14 mouse cellular contexts compared by ENCODE assay signal in the genomic region with DNA sequence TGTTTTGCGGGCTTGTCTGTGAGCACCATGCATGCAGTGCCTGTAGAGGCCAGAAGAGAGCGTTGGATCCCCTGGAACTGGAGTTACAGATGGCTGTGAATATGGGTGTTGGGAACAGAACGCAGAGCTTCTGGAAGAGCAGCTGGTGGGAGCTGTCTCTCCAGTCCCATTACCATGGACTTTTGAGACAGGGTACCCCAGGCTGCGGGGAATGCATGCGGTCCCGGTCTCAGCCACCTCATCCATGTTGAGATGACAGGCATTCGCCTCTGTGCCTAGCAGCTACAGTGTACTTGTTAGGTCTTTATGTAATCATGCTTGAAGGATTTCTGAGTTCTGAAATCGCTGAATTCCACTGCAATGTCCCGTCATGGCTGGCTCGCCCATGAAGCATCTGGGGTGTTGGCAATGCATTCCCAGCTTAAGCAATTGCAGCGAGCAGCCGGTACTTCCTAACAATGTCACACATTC. TPM values are rescaled to one million over a fixed set of nuclear protein-coding genes. Genes with fewer than 3 reads are reported as not detected.
A peak's percentile ranks its signal among the peaks of the same experiment; 100 is the strongest.
DNase-seq lines count a peak whose midpoint lies in the region; ATAC-seq and TF ChIP-seq lines count a peak whose summit lies in the region.
"Had no signal": no experiment of that assay in that cellular context is flagged by ENCODE, and none has a peak within 500 bp of the region (broad histone marks: within the 10 kb centered on the region; RNA-seq: fewer than 3 reads in every experiment).

No protein-coding gene starts in this region.

- intact Hi-C loops in left cerebral cortex, postnatal 14 days (cut with DNase I): no loop called here

- H3K4me2 ChIP-seq in lung, embryonic 14.5 days: no peak overlapping the region
- no peak overlapping the region for H3K4me2 ChIP-seq in forebrain, embryonic 16.5 days (ENCODE audit: low read length)
- H3K4me2 ChIP-seq: embryonic facial prominence, embryonic 12.5 days; stomach, embryonic 15.5 days had no signal

- no peak overlapping the region for H3K27ac ChIP-seq in lung, embryonic 14.5 days (ENCODE audit: low read depth)
- H3K27ac ChIP-seq in forebrain, embryonic 16.5 days (ENCODE audit: low read length): peak overlapping the region; percentile 78
- no peak overlapping the region for H3K27ac ChIP-seq in cerebellum, adult 2 months (ENCODE audit: insufficient read depth, low read length)
- H3K27ac ChIP-seq: embryonic facial prominence, embryonic 12.5 days; stomach, embryonic 15.5 days had no signal

- H3K9me3 ChIP-seq in lung, embryonic 14.5 days (ENCODE audit: low read depth, low read length): no peaks in the 10 kb centered on the region
- no peaks in the 10 kb centered on the region for H3K9me3 ChIP-seq in forebrain, embryonic 16.5 days (ENCODE audit: control insufficient read depth, low read length)
- H3K9me3 ChIP-seq: embryonic facial prominence, embryonic 12.5 days; stomach, embryonic 15.5 days had no signal

- H3K9ac ChIP-seq in lung, embryonic 14.5 days: no peak overlapping the region
- H3K9ac ChIP-seq in forebrain, embryonic 16.5 days (replicated peaks; ENCODE audit: low read depth, low read length): no peak overlapping the region
- H3K9ac ChIP-seq: embryonic facial prominence, embryonic 12.5 days; liver, postnatal 0 days; stomach, embryonic 15.5 days had no signal

- ATAC-seq in lung, embryonic 14.5 days (ENCODE audit: insufficient read depth): no peak
- peak; percentile 41 for ATAC-seq in forebrain, embryonic 16.5 days
- ATAC-seq: intestine, embryonic 16.5 days; liver, postnatal 0 days had no signal

- DNase-seq in lung, embryonic 14.5 days: peak; percentile 30
- no peak for DNase-seq in lung, adult 18-20 months
- DNase-seq in left cerebral cortex, postnatal 14 days (ENCODE audit: low spot score in 2 of 2): peak; percentile 67 to 84
- DNase-seq in right cerebral cortex, postnatal 4 days: peak; percentile 46
- DNase-seq in adrenal gland, adult 2 months: no peak
- DNase-seq in cerebellum, adult 2 months: no peak
- DNase-seq: cerebellum, adult 11 months; gastrocnemius, postnatal 14 days; liver, postnatal 0 days had no signal

- no peaks in the 10 kb centered on the region for H3K36me3 ChIP-seq in lung, embryonic 14.5 days (ENCODE audit: insufficient read depth)
- no peaks in the 10 kb centered on the region for H3K36me3 ChIP-seq in forebrain, embryonic 16.5 days (ENCODE audit: control insufficient read depth, insufficient read depth)
- H3K36me3 ChIP-seq: embryonic facial prominence, embryonic 12.5 days; stomach, embryonic 15.5 days had no signal

- TF ChIP-seq POLR2A in cerebellum, adult 2 months (IDR thresholded peaks at IDR 0.05; ENCODE audit: borderline replicate concordance, insufficient read depth, low read length): no peak

- no peaks in the 10 kb centered on the region; the same call in 1 of the 2 replicates for H3K27me3 ChIP-seq in lung, embryonic 14.5 days (ENCODE audit: insufficient read depth, low read length)
- H3K27me3 ChIP-seq in forebrain, embryonic 16.5 days (replicated peaks; ENCODE audit: control insufficient read depth, insufficient read depth, low read length): no peaks in the 10 kb centered on the region
- H3K27me3 ChIP-seq in cerebellum, adult 2 months (ENCODE audit: control insufficient read depth, insufficient read depth, low read length): no peaks in the 10 kb centered on the region

- no peaks in the 10 kb centered on the region for H3K4me1 ChIP-seq in lung, embryonic 14.5 days (ENCODE audit: insufficient read depth)
- peaks cover 16% of the 10 kb centered on the region for H3K4me1 ChIP-seq in forebrain, embryonic 16.5 days (replicated peaks; ENCODE audit: control insufficient read depth, insufficient read depth, low read length)
- peaks cover 17% of the 10 kb centered on the region for H3K4me1 ChIP-seq in cerebellum, adult 2 months (ENCODE audit: control insufficient read depth, insufficient read depth, low read length)
- H3K4me1 ChIP-seq: embryonic facial prominence, embryonic 12.5 days; stomach, embryonic 15.5 days had no signal

- H3K4me3 ChIP-seq in lung, embryonic 14.5 days (ENCODE audit: low read depth, low read length): no peak overlapping the region
- no peak overlapping the region for H3K4me3 ChIP-seq in forebrain, embryonic 16.5 days (replicated peaks; ENCODE audit: low read length)
- no peak overlapping the region for H3K4me3 ChIP-seq in cerebellum, adult 2 months (replicated peaks; ENCODE audit: insufficient read depth, low read depth, low read length)
- H3K4me3 ChIP-seq: embryonic facial prominence, embryonic 12.5 days; stomach, embryonic 15.5 days had no signal

- no peak for TF ChIP-seq CTCF in lung, embryonic 14.5 days (IDR thresholded peaks at IDR 0.05; ENCODE audit: low read depth)
- no peak for TF ChIP-seq CTCF in cerebellum, adult 2 months (IDR thresholded peaks at IDR 0.05; ENCODE audit: borderline replicate concordance, insufficient read depth, low read depth, low read length)

- WGBS in lung, embryonic 14.5 days: 61% methylated on average over 12 of the region's 12 CpGs
- 61% methylated on average over 12 of the region's 12 CpGs for WGBS in forebrain, embryonic 16.5 days
- WGBS in cerebellum, adult 2 months: 59% methylated on average over 12 of the region's 12 CpGs

RNA-seq across cellular contexts. Expression of a gene that starts 7.7 kb away (rescaled TPM):
- polyA plus RNA-seq in lung, embryonic 14.5 days (2014; fragmentation: Nextera tagmentation; extraction: Ambion mirVana): 0.15 TPM in 1 of 2 replicates, not detected in the other
- 5.3 and 6.3 TPM in 2 replicates for polyA plus RNA-seq in forebrain, embryonic 16.5 days (2015; fragmentation: Nextera tagmentation; extraction: Ambion mirVana)
- total RNA-seq in left cerebral cortex, postnatal 14 days (2021): 100 to 1,000 TPM in 1 of 2 experiments, 10 to 100 TPM in 1; 94.2 to 107 TPM
- total RNA-seq in adrenal gland, adult 2 months (2021): 10 to 100 TPM in 1 of 2 experiments, 1 to 10 TPM in 1; 4.6 to 16.1 TPM
- polyA plus RNA-seq in adrenal gland, adult 2 months (2012; rRNA removed): 19.0 and 19.2 TPM in 2 replicates
- 24.7 and 30.5 TPM in 2 replicates for polyA plus RNA-seq in cerebellum, adult 2 months (2012; rRNA removed)
- total RNA-seq: gastrocnemius, postnatal 14 days had no signal
- polyA plus RNA-seq: heart, embryonic 14.5 days had no signal

RNA-seq across cellular contexts. Expression of a gene that starts 22.3 kb away (rescaled TPM):
- polyA plus RNA-seq in lung, embryonic 14.5 days (2014; fragmentation: Nextera tagmentation; extraction: Ambion mirVana): not detected in 2 replicates
- polyA plus RNA-seq in forebrain, embryonic 16.5 days (2015; fragmentation: Nextera tagmentation; extraction: Ambion mirVana): 0.39 and 0.46 TPM in 2 replicates
- total RNA-seq in left cerebral cortex, postnatal 14 days (2021): not detected
- 1 to 10 TPM in 1 of 2 experiments, not detected in 1; 1.6 TPM for total RNA-seq in adrenal gland, adult 2 months (2021)
- polyA plus RNA-seq in adrenal gland, adult 2 months (2012; rRNA removed): not detected in 2 replicates
- polyA plus RNA-seq in cerebellum, adult 2 months (2012; rRNA removed): 0.24 and 0.31 TPM in 2 replicates
- total RNA-seq: gastrocnemius, postnatal 14 days had no signal
- polyA plus RNA-seq: embryonic facial prominence, embryonic 12.5 days; heart, embryonic 14.5 days; intestine, embryonic 16.5 days; liver, postnatal 0 days; stomach, embryonic 15.5 days had no signal

RNA-seq across cellular contexts. Expression of a gene that starts 43.8 kb away (rescaled TPM):
- 31.5 and 37.2 TPM in 2 replicates for polyA plus RNA-seq in lung, embryonic 14.5 days (2014; fragmentation: Nextera tagmentation; extraction: Ambion mirVana)
- polyA plus RNA-seq in forebrain, embryonic 16.5 days (2015; fragmentation: Nextera tagmentation; extraction: Ambion mirVana): 49.2 and 49.3 TPM in 2 replicates
- 10 to 100 TPM; 44.5 to 48.0 TPM for total RNA-seq in left cerebral cortex, postnatal 14 days (2021)
- total RNA-seq in adrenal gland, adult 2 months (2021): 10 to 100 TPM; 46.8 to 49.5 TPM
- 42.7 and 49.6 TPM in 2 replicates for polyA plus RNA-seq in adrenal gland, adult 2 months (2012; rRNA removed)
- 24.1 and 25.4 TPM in 2 replicates for polyA plus RNA-seq in cerebellum, adult 2 months (2012; rRNA removed)

RNA-seq across cellular contexts. Expression of a gene that starts 43.9 kb away (rescaled TPM):
- polyA plus RNA-seq in lung, embryonic 14.5 days (2014; fragmentation: Nextera tagmentation; extraction: Ambion mirVana): 7.2 and 9.5 TPM in 2 replicates
- polyA plus RNA-seq in forebrain, embryonic 16.5 days (2015; fragmentation: Nextera tagmentation; extraction: Ambion mirVana): 21.2 and 26.9 TPM in 2 replicates
- total RNA-seq in left cerebral cortex, postnatal 14 days (2021): 10 to 100 TPM; 31.5 to 32.4 TPM
- total RNA-seq in adrenal gland, adult 2 months (2021): 10 to 100 TPM; 11.6 to 22.7 TPM
- 32.5 and 33.5 TPM in 2 replicates for polyA plus RNA-seq in adrenal gland, adult 2 months (2012; rRNA removed)
- polyA plus RNA-seq in cerebellum, adult 2 months (2012; rRNA removed): 43.7 and 47.3 TPM in 2 replicates

RNA-seq across cellular contexts. Expression of a gene that starts 55.4 kb away (rescaled TPM):
- 2.2 and 2.8 TPM in 2 replicates for polyA plus RNA-seq in lung, embryonic 14.5 days (2014; fragmentation: Nextera tagmentation; extraction: Ambion mirVana)
- polyA plus RNA-seq in forebrain, embryonic 16.5 days (2015; fragmentation: Nextera tagmentation; extraction: Ambion mirVana): 43.4 and 44.1 TPM in 2 replicates
- 10 to 100 TPM; 72.6 to 80.1 TPM for total RNA-seq in left cerebral cortex, postnatal 14 days (2021)
- 10 to 100 TPM; 12.8 to 13.4 TPM for total RNA-seq in adrenal gland, adult 2 months (2021)
- polyA plus RNA-seq in adrenal gland, adult 2 months (2012; rRNA removed): 28.5 and 28.6 TPM in 2 replicates
- polyA plus RNA-seq in cerebellum, adult 2 months (2012; rRNA removed): 123 and 127 TPM in 2 replicates

Comparison
In these comparisons a context has a peak if more than half of its experiments do, and no peak if none do; other contexts are left out.
1. DNase-seq: peak in lung, embryonic 14.5 days (single experiment), left cerebral cortex, postnatal 14 days (2 of 2) and right cerebral cortex, postnatal 4 days (single experiment); none in lung, adult 18-20 months (0 of 2), adrenal gland, adult 2 months (single experiment) and cerebellum, adult 2 months (0 of 2).